Mouse (Mus musculus) MEL (cell line): ENCODE measurements around the gene Lxn. TPM values are rescaled to one million over a fixed set of nuclear protein-coding genes. Genes with fewer than 3 reads are reported as not detected.

Source experiments
- DNase-seq: peaks from one replicate; pipeline ENCODE4 v3.0.0; 2011; ENCODE audit warnings: low read depth, low spot score
- H3K27ac ChIP-seq: 2 replicates; pipeline ENCODE4 v1.5.1; 2012; ENCODE audit warnings: low read depth, mild to moderate bottlenecking, control low read depth, low read length, moderate library complexity; ENCODE audit not compliant: control insufficient read depth
- H3K27me3 ChIP-seq, 2 experiments: fragments of 150-350 bp in 1 of 2; sonication (generic) in 1 of 2; 2 replicates each; pipeline ENCODE4 v1.6.1; 2012; ENCODE audit warnings: low read length in 2 of 2, mild to moderate bottlenecking in 2 of 2, improper control_type of control experiment in 1 of 2, moderate library complexity in 1 of 2; ENCODE audit not compliant: insufficient read depth in 2 of 2, control insufficient read depth in 1 of 2
- H3K36me3 ChIP-seq, 2 experiments: 2 replicates each; pipeline ENCODE4 v1.6.1; 2012 to 2014; ENCODE audit warnings: low read length in 2 of 2, improper control_type of control experiment in 1 of 2, inconsistent platforms in 1 of 2, mild to moderate bottlenecking in 1 of 2; ENCODE audit not compliant: insufficient read depth in 2 of 2, control insufficient read depth in 1 of 2
- H3K4me1 ChIP-seq, 2 experiments: fragments of 150-350 bp in 1 of 2; sonication (generic) in 1 of 2; 2 replicates each; pipeline ENCODE4 v1.6.1; 2012; ENCODE audit warnings: low read length in 2 of 2, improper control_type of control experiment in 1 of 2, mild to moderate bottlenecking in 1 of 2; ENCODE audit not compliant: insufficient read depth in 2 of 2, control insufficient read depth in 1 of 2
- H3K4me3 ChIP-seq, 2 experiments: fragments of 150-350 bp in 1 of 2; sonication (generic) in 1 of 2; 2 replicates each; pipeline ENCODE4 v1.5.1; 2012; ENCODE audit warnings: low read depth in 2 of 2, low read length in 2 of 2, mild to moderate bottlenecking in 2 of 2, moderate library complexity in 2 of 2, control low read depth in 1 of 2, improper control_type of control experiment in 1 of 2; ENCODE audit not compliant: control insufficient read depth in 1 of 2, insufficient read depth in 1 of 2
- H3K79me2 ChIP-seq: 2 replicates; pipeline ENCODE4 v1.6.1; 2012; ENCODE audit warnings: mild to moderate bottlenecking, low read length, moderate library complexity; ENCODE audit not compliant: control insufficient read depth, poor library complexity, insufficient read depth
- H3K9ac ChIP-seq: 2 replicates; pipeline ENCODE4 v1.6.1; 2012; ENCODE audit warnings: low read depth, mild to moderate bottlenecking, control low read depth, low read length, moderate library complexity; ENCODE audit not compliant: control insufficient read depth, poor library complexity, severe bottlenecking
- H3K9me3 ChIP-seq: fragments of 150-350 bp; sonication (generic); replicated peaks from 2 replicates; pipeline ENCODE4 v1.6.1; 2012; ENCODE audit warnings: mild to moderate bottlenecking, low read length, improper control_type of control experiment, moderate library complexity; ENCODE audit not compliant: insufficient read depth
- CHD1 ChIP-seq: IDR thresholded peaks from 2 replicates; pipeline ENCODE4 v1.6.1; 2012; ENCODE audit warnings: low read depth, mild to moderate bottlenecking, inconsistent platforms, low read length, improper control_type of control experiment
- CHD2 ChIP-seq: IDR thresholded peaks from 2 replicates; pipeline ENCODE4 v1.6.1; 2011; ENCODE audit warnings: low read length, improper control_type of control experiment
- EP300 ChIP-seq, 2 experiments: IDR thresholded peaks; 2 replicates each; pipeline ENCODE4 v1.6.1; 2011; ENCODE audit warnings: improper control_type of control experiment in 2 of 2, low read length in 2 of 2, low read depth in 1 of 2, mild to moderate bottlenecking in 1 of 2
- ETS1 ChIP-seq: IDR thresholded peaks from 2 replicates; pipeline ENCODE4 v1.6.1; 2012; ENCODE audit warnings: low read depth, mild to moderate bottlenecking, inconsistent platforms, low read length, improper control_type of control experiment, moderate library complexity
- KAT2A ChIP-seq: conservative IDR thresholded peaks from 2 replicates; pipeline ENCODE4 v1.6.1; 2012; ENCODE audit warnings: low read depth, low read length, improper control_type of control experiment, inconsistent platforms
- MAX ChIP-seq: IDR thresholded peaks from 2 replicates; pipeline ENCODE4 v1.6.1; 2011; ENCODE audit warnings: low read length, improper control_type of control experiment
- MEF2A ChIP-seq: IDR thresholded peaks from 2 replicates; pipeline ENCODE4 v1.6.1; 2014; ENCODE audit warnings: low read depth, mild to moderate bottlenecking, inconsistent platforms, low read length, improper control_type of control experiment; ENCODE audit not compliant: poor library complexity, insufficient replicate concordance, severe bottlenecking; ENCODE audit errors: extremely low read depth
- MXI1 ChIP-seq: IDR thresholded peaks from 2 replicates; pipeline ENCODE4 v1.6.1; 2011; ENCODE audit warnings: mild to moderate bottlenecking, low read depth, low read length, improper control_type of control experiment
- MYB ChIP-seq: IDR thresholded peaks from 2 replicates; pipeline ENCODE4 v1.6.1; 2011; ENCODE audit warnings: mild to moderate bottlenecking, low read depth, low read length, improper control_type of control experiment
- NELFE ChIP-seq: IDR thresholded peaks from 2 replicates; pipeline ENCODE4 v1.6.1; 2011; ENCODE audit warnings: low read depth, low read length, improper control_type of control experiment
- NRF1 ChIP-seq: IDR thresholded peaks from 2 replicates; pipeline ENCODE4 v1.6.1; 2014; ENCODE audit warnings: low read depth, mild to moderate bottlenecking, inconsistent platforms, low read length, improper control_type of control experiment, moderate library complexity; ENCODE audit not compliant: poor library complexity, insufficient read depth, severe bottlenecking
- POLR2AphosphoS2 ChIP-seq: IDR thresholded peaks from 2 replicates; pipeline ENCODE4 v1.6.1; 2011; ENCODE audit warnings: low read length, improper control_type of control experiment
- RAD21 ChIP-seq: IDR thresholded peaks from 2 replicates; pipeline ENCODE4 v1.6.1; 2011; ENCODE audit warnings: mild to moderate bottlenecking, low read depth, low read length, improper control_type of control experiment
- RCOR1 ChIP-seq: IDR thresholded peaks from 2 replicates; pipeline ENCODE4 v1.6.1; 2012; ENCODE audit warnings: low read depth, mild to moderate bottlenecking, inconsistent platforms, low read length, improper control_type of control experiment
- TBP ChIP-seq: IDR thresholded peaks from 2 replicates; pipeline ENCODE4 v1.8.0; 2011; ENCODE audit warnings: low read depth, low read length, improper control_type of control experiment
- TCF12 ChIP-seq: IDR thresholded peaks from 2 replicates; pipeline ENCODE4 v1.6.1; 2014; ENCODE audit warnings: low read depth, mild to moderate bottlenecking, inconsistent platforms, low read length, improper control_type of control experiment, moderate library complexity
- UBTF ChIP-seq: IDR thresholded peaks from 2 replicates; pipeline ENCODE4 v1.6.1; 2012; ENCODE audit warnings: low read depth, mild to moderate bottlenecking, inconsistent platforms, low read length, improper control_type of control experiment, moderate library complexity, borderline replicate concordance; ENCODE audit not compliant: insufficient read depth
- USF2 ChIP-seq, 2 experiments: IDR thresholded peaks; 2 replicates each; pipeline ENCODE4 v1.6.1; 2011 to 2012; ENCODE audit warnings: improper control_type of control experiment in 2 of 2, low read length in 2 of 2, borderline replicate concordance in 1 of 2, inconsistent platforms in 1 of 2, low read depth in 1 of 2, mild to moderate bottlenecking in 1 of 2; ENCODE audit not compliant: insufficient read depth in 1 of 2
- ZC3H11A ChIP-seq: IDR thresholded peaks from 2 replicates; pipeline ENCODE4 v1.6.1; 2012; ENCODE audit warnings: low read depth, mild to moderate bottlenecking, inconsistent platforms, low read length, improper control_type of control experiment
- ZKSCAN1 ChIP-seq: IDR thresholded peaks from 2 replicates; pipeline ENCODE4 v1.6.1; 2012; ENCODE audit warnings: low read depth, mild to moderate bottlenecking, inconsistent platforms, low read length, improper control_type of control experiment, moderate library complexity
- ZNF384 ChIP-seq: IDR thresholded peaks from 2 replicates; pipeline ENCODE4 v1.6.1; 2012; ENCODE audit warnings: low read depth, mild to moderate bottlenecking, inconsistent platforms, low read length, improper control_type of control experiment
- polyA plus RNA-seq, 2 experiments: library from polyadenylated mRNA; stranded (reverse) in 1 of 2; unstranded in 1 of 2; fragments of >175 nt in 1 of 2; fragments of >200 nt in 1 of 2; gene quantifications; 2 replicates each; pipeline versions ENCODE4 v1.2.1 to v1.2.4; 2012; ENCODE audit warnings: low replicate concordance in 2 of 2, low read depth in 1 of 2; ENCODE audit not compliant: insufficient read length in 2 of 2, insufficient read depth in 1 of 2, missing spikeins in 1 of 2
- total RNA-seq: library from RNA; depleted of rRNA; stranded (reverse); fragments of 300-350 nt; gene quantifications from 2 replicates; pipeline ENCODE4 v1.2.3, GENCODE M21; 2012

Lxn gene
- total and polyA plus RNA-seq, 3 experiments: 0.26 TPM; not detected in 2

DNA sequence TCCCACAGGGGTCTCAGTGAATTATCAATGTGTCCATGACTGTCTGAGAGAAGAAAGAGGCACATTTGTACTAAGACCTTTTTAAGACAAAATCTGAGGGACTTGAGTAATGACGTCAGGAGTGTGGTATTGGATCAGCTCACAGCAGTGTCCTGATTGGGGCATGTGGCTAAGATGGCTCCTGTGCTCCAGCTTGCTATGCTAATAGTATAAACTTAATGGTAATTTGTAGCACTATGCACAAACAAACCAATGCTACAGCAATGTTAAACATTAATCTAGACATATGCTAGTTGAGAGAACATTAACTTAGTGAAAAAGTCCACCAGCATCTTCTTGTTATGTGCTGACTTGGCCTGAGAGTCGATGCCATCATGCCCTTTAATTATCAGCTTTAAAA is 21.5 kb upstream of the Lxn start:
- no peaks in the 10 kb centered on the region for H3K36me3 ChIP-seq
- H3K4me3 ChIP-seq: no peak overlapping the region
- no peaks in the 10 kb centered on the region for H3K27me3 ChIP-seq
- TF ChIP-seq MXI1 (no peak), USF2 (IDR thresholded peaks at IDR 0.05; ENCODE audit: borderline replicate concordance in 1 of 2, insufficient read depth in 1 of 2, low read depth in 1 of 2, low read length in 2 of 2) (no peak), ZNF384 (no peak), ZKSCAN1 (no peak), MYB (no peak), CHD1 (no peak), KAT2A (no peak), TBP (no peak), ZC3H11A (no peak), TCF12 (no peak), NRF1 (no peak), UBTF (no peak), RAD21 (no peak), MEF2A (no peak), CHD2 (no peak), MAX (no peak), ETS1 (no peak)
- no peak for DNase-seq
- no peaks in the 10 kb centered on the region for H3K4me1 ChIP-seq
- H3K27ac ChIP-seq: no peak overlapping the region
- H3K79me2 ChIP-seq: no peaks in the 10 kb centered on the region
- H3K9ac ChIP-seq: no peak overlapping the region
- H3K9me3 ChIP-seq: no peaks in the 10 kb centered on the region

DNA sequence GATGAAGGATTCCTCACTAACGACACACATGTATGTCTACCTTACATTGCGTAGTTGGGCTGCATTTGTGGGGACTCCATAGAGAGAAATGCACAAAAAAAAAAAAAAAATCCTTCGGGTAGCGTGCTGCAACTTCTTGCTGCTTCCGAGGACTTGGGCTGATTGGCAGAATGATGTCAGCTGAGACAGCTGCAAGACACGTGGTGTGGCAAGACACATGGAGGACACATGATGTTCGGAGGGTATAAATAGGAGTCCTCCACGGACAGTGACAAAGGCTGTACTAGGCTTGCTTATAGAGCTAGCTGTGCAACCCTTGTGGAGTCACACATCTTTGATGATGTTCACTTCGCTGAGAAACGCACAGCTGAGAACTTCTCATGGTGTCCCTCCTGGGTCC is 18.7 kb upstream of the Lxn start:
- no peak overlapping the region for H3K4me3 ChIP-seq
- H3K27ac ChIP-seq: no peak overlapping the region
- H3K4me1 ChIP-seq: no peaks in the 10 kb centered on the region

More for the DNA sequence above, 18.7 kb upstream of the Lxn start:
- no peaks in the 10 kb centered on the region for H3K27me3 ChIP-seq
- TF ChIP-seq CHD2 (no peak), EP300 (IDR thresholded peaks at IDR 0.05; ENCODE audit: low read depth in 1 of 2, low read length in 2 of 2) (no peak), RCOR1 (no peak), TCF12 (no peak), MYB (no peak), POLR2AphosphoS2 (no peak), NELFE (no peak)
- H3K9ac ChIP-seq: no peak overlapping the region
- no peaks in the 10 kb centered on the region for H3K36me3 ChIP-seq
- no peak for DNase-seq
- no peaks in the 10 kb centered on the region for H3K9me3 ChIP-seq
- H3K79me2 ChIP-seq: no peaks in the 10 kb centered on the region
